In the genomic region with DNA sequence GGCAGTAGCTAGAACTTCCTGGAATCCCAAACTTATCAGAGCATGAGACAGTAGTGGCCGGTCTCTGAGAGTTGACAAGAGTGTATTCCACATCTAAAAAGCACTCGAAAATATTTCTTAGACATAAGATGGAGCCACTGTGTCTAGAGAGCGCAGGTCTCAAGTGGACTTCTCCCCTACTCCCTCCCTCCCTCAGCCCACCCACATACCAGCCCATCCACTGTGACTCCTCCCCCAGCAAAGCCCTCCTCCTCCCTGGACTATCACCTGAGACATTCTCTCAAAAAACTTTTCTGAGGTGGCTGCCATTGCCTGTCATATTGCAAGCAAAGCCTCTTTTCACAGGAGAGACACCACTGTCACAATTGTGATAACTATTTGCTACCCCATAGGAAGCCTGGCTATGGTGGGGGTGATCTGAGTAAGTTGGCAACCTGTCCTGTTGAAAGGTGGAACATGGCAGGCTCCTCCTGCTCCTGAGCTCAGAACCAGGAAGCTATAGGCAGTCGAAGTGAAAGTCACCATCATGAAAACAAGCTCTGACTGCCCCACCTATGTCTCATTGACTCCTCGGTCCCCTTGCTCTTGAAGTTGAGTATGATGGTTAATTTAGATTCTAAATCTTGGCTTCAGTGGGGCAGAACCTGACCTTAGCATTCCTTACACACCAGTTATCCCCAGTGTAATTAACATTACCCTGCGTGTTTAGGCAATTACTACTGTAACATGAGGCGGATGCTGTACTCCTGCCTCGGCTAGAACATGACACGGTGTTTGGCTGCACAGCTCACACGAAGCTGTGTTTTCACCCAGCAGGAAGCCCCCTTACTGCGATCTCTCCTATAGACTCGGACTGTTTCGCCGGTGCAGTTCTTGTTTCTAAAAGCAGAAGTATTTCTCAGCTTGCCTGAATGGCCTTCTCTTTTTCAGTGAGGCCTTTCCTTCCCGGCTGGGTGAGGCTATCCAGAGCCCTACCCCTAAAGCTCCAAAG, we compare ENCODE assay signal across 12 mouse cellular contexts.
DNase-seq lines count a peak whose midpoint lies in the region; ATAC-seq and TF ChIP-seq lines count a peak whose summit lies in the region.
"Had no signal": no experiment of that assay in that cellular context is flagged by ENCODE, and none has a peak within 500 bp of the region (broad histone marks: within the 10 kb centered on the region; RNA-seq: fewer than 3 reads in every experiment).

No protein-coding gene starts in this region.

- dilution Hi-C loops in CH12.LX (cut with MboI; ENCODE audit: extremely low pct_ligation_motif_present, extremely low pct_unique_long_range_greater_than_20kb, low sequenced_read_pairs), result no loop called here

- no peak overlapping the region for H3K4me2 ChIP-seq in hindbrain, postnatal 0 days (ENCODE audit: low read depth, low read length)
- H3K4me2 ChIP-seq in CH12.LX (ENCODE audit: insufficient read depth, low read depth, poor library complexity, severe bottlenecking), result peak overlapping the region; percentile 34
- peak overlapping the region; percentile 17 for H3K4me2 ChIP-seq in embryonic facial prominence, embryonic 14.5 days (ENCODE audit: low read depth, low read length)
- H3K4me2 ChIP-seq in limb, embryonic 14.5 days (replicated peaks; ENCODE audit: low read depth, low read length, severe bottlenecking), result peak overlapping the region; percentile 13
- H3K4me2 ChIP-seq: stomach, embryonic 15.5 days had no signal

- H3K27me3 ChIP-seq in hindbrain, embryonic 10.5 days (ENCODE audit: insufficient read depth, poor library complexity, severe bottlenecking), result no peaks in the 10 kb centered on the region; the same call in 1 of the 2 replicates
- H3K27me3 ChIP-seq in hindbrain, postnatal 0 days (ENCODE audit: insufficient read depth, low read length), result no peaks in the 10 kb centered on the region
- H3K27me3 ChIP-seq in CH12.LX (replicated peaks), result no peaks in the 10 kb centered on the region
- no peaks in the 10 kb centered on the region for H3K27me3 ChIP-seq in embryonic facial prominence, embryonic 14.5 days (replicated peaks; ENCODE audit: control insufficient read depth, insufficient read depth, low read length)
- H3K27me3 ChIP-seq in limb, embryonic 14.5 days (ENCODE audit: control insufficient read depth, insufficient read depth, low read length), result no peaks in the 10 kb centered on the region
- H3K27me3 ChIP-seq: stomach, embryonic 15.5 days had no signal

- H3K9me3 ChIP-seq in hindbrain, embryonic 10.5 days, result no peaks in the 10 kb centered on the region
- no peaks in the 10 kb centered on the region for H3K9me3 ChIP-seq in hindbrain, postnatal 0 days (ENCODE audit: low read length)
- H3K9me3 ChIP-seq in CH12.LX (replicated peaks; ENCODE audit: low read length), result no peaks in the 10 kb centered on the region
- no peaks in the 10 kb centered on the region for H3K9me3 ChIP-seq in embryonic facial prominence, embryonic 14.5 days (ENCODE audit: control insufficient read depth, low read length)
- H3K9me3 ChIP-seq in limb, embryonic 14.5 days (ENCODE audit: control insufficient read depth, low read length), result no peaks in the 10 kb centered on the region
- H3K9me3 ChIP-seq: stomach, embryonic 15.5 days had no signal

- peaks cover 4% of the 10 kb centered on the region; the same call in 1 of the 2 replicates for H3K36me3 ChIP-seq in hindbrain, embryonic 10.5 days
- H3K36me3 ChIP-seq in hindbrain, postnatal 0 days (ENCODE audit: insufficient read depth, low read length), result no peaks in the 10 kb centered on the region
- no peaks in the 10 kb centered on the region for H3K36me3 ChIP-seq in CH12.LX (replicated peaks in 1 of 2; ENCODE audit: control insufficient read depth in 1 of 2, insufficient read depth in 1 of 2, low read length in 1 of 2)
- no peaks in the 10 kb centered on the region for H3K36me3 ChIP-seq in embryonic facial prominence, embryonic 14.5 days (ENCODE audit: control insufficient read depth, insufficient read depth, low read length)
- no peaks in the 10 kb centered on the region for H3K36me3 ChIP-seq in limb, embryonic 14.5 days (ENCODE audit: control insufficient read depth, insufficient read depth, low read length)
- H3K36me3 ChIP-seq: stomach, embryonic 15.5 days had no signal

- TF ChIP-seq EP300 in CH12.LX (IDR thresholded peaks at IDR 0.05; ENCODE audit: low read length), result no peak

- no peak for TF ChIP-seq POLR2A in CH12.LX (IDR thresholded peaks at IDR 0.05; ENCODE audit: low read depth, low read length)
- no peak for TF ChIP-seq POLR2A in limb, embryonic 14.5 days (IDR thresholded peaks at IDR 0.05; ENCODE audit: borderline replicate concordance, extremely low read depth, insufficient read depth, insufficient read length)

- no peak overlapping the region for H3K4me3 ChIP-seq in hindbrain, embryonic 10.5 days
- no peak overlapping the region for H3K4me3 ChIP-seq in hindbrain, postnatal 0 days (ENCODE audit: low read length)
- no peak overlapping the region for H3K4me3 ChIP-seq in CH12.LX (replicated peaks in 1 of 3; ENCODE audit: low read depth in 2 of 3, low read length in 2 of 3, poor library complexity in 1 of 3)
- no peak overlapping the region for H3K4me3 ChIP-seq in embryonic facial prominence, embryonic 14.5 days (ENCODE audit: low read depth, low read length)
- no peak overlapping the region for H3K4me3 ChIP-seq in limb, embryonic 14.5 days (replicated peaks; ENCODE audit: low read length)
- H3K4me3 ChIP-seq: stomach, embryonic 15.5 days had no signal

- ATAC-seq in hindbrain, postnatal 0 days, result no peak
- peak; percentile 67; the same call in 1 of the 2 replicates for ATAC-seq in embryonic facial prominence, embryonic 14.5 days (ENCODE audit: low read depth)
- ATAC-seq in limb, embryonic 14.5 days (ENCODE audit: low FRiP score, low read depth), result no peak

- TF ChIP-seq CTCF in hindbrain, postnatal 0 days (IDR thresholded peaks at IDR 0.05; ENCODE audit: low read depth), result no peak
- TF ChIP-seq CTCF in CH12.LX (conservative IDR thresholded peaks at IDR 0.05 in 1 of 2, IDR thresholded peaks at IDR 0.05 in 1 of 2; ENCODE audit: low read depth in 2 of 2, low read length in 2 of 2), result no peak

- DNase-seq in hindbrain, embryonic 10.5 days (ENCODE audit: low spot score), result peak; percentile 20
- no peak for DNase-seq in hindbrain, postnatal 0 days (ENCODE audit: low spot score)
- peak; percentile 4 for DNase-seq in CH12.LX (ENCODE audit: extremely low read depth)
- DNase-seq in embryonic facial prominence, embryonic 14.5 days (ENCODE audit: low spot score), result peak; percentile 64
- DNase-seq in limb, embryonic 14.5 days (ENCODE audit: low spot score), result no peak
- no peak for DNase-seq in spleen, postnatal 4 days (ENCODE audit: low spot score in 2 of 2)
- DNase-seq in right cerebral cortex, postnatal 10 days (ENCODE audit: low spot score in 2 of 2), result no peak
- no peak for DNase-seq in retina, embryonic 14.5 days (ENCODE audit: low spot score)
- DNase-seq: adrenal gland, adult 2 months; B cell, adult 2 months; heart, postnatal 10 days had no signal

- TF ChIP-seq RAD21 in CH12.LX (IDR thresholded peaks at IDR 0.05; ENCODE audit: low read depth, low read length), result no peak

- WGBS in hindbrain, embryonic 10.5 days, result 58% methylated on average over 15 of the region's 15 CpGs
- 47% methylated on average over 15 of the region's 15 CpGs for WGBS in hindbrain, postnatal 0 days
- 38% methylated on average over 15 of the region's 15 CpGs for WGBS in embryonic facial prominence, embryonic 14.5 days
- 29% methylated on average over 15 of the region's 15 CpGs for WGBS in limb, embryonic 14.5 days

- no peak overlapping the region for H3K9ac ChIP-seq in hindbrain, postnatal 0 days (replicated peaks; ENCODE audit: low read length)
- no peak overlapping the region for H3K9ac ChIP-seq in CH12.LX (ENCODE audit: insufficient read depth, low read depth)
- no peak overlapping the region for H3K9ac ChIP-seq in embryonic facial prominence, embryonic 14.5 days (ENCODE audit: low read depth, low read length)
- no peak overlapping the region for H3K9ac ChIP-seq in limb, embryonic 14.5 days (ENCODE audit: low read depth, low read length, severe bottlenecking)
- H3K9ac ChIP-seq: stomach, embryonic 15.5 days had no signal

- in situ Hi-C loops in CH12.LX (cut with MboI; ENCODE audit: low pct_ligation_motif_present, low pct_unique_long_range_greater_than_20kb, low sequenced_read_pairs), result no loop called here

- H3K4me1 ChIP-seq in hindbrain, embryonic 10.5 days (replicated peaks), result peaks cover 14% of the 10 kb centered on the region
- no peaks in the 10 kb centered on the region for H3K4me1 ChIP-seq in hindbrain, postnatal 0 days (ENCODE audit: insufficient read depth, low read length)
- H3K4me1 ChIP-seq in CH12.LX (ENCODE audit: control insufficient read depth in 1 of 2, insufficient read depth in 2 of 2), result peaks cover 0 to 9% of the 10 kb centered on the region in 2 experiments; a peak in 2 of 4 replicates
- H3K4me1 ChIP-seq in embryonic facial prominence, embryonic 14.5 days (ENCODE audit: control insufficient read depth, insufficient read depth, low read length), result no peaks in the 10 kb centered on the region
- peaks cover 5% of the 10 kb centered on the region; the same call in 1 of the 2 replicates for H3K4me1 ChIP-seq in limb, embryonic 14.5 days (ENCODE audit: control insufficient read depth, insufficient read depth, low read length)
- H3K4me1 ChIP-seq: stomach, embryonic 15.5 days had no signal

- peak overlapping the region; percentile 23; the same call in 1 of the 2 replicates for H3K27ac ChIP-seq in hindbrain, embryonic 10.5 days
- no peak overlapping the region for H3K27ac ChIP-seq in hindbrain, postnatal 0 days
- H3K27ac ChIP-seq in CH12.LX (ENCODE audit: insufficient read depth, low read depth), result no peak overlapping the region
- no peak overlapping the region for H3K27ac ChIP-seq in embryonic facial prominence, embryonic 14.5 days (replicated peaks; ENCODE audit: low read depth, low read length)
- H3K27ac ChIP-seq in limb, embryonic 14.5 days (replicated peaks; ENCODE audit: low read depth, low read length), result no peak overlapping the region
- H3K27ac ChIP-seq: stomach, embryonic 15.5 days had no signal

- no peaks in the 10 kb centered on the region for H3K79me2 ChIP-seq in CH12.LX (replicated peaks; ENCODE audit: control insufficient read depth, extremely low read depth, insufficient read depth, poor library complexity, severe bottlenecking)

TF ChIP-seq in CH12.LX, 34 proteins besides CTCF, POLR2A, EP300 and RAD21:
- no peak for TF ChIP-seq PAX5 (IDR thresholded peaks at IDR 0.05; ENCODE audit: low read length)
- 0 out of 2 replicates have a peak, but pooled peaks have one; percentile 25 for TF ChIP-seq MAX (IDR thresholded peaks at IDR 0.05; ENCODE audit: low read length)

Comparison
In these comparisons a context has a peak if more than half of its experiments do, and no peak if none do; other contexts are left out.
1. DNase-seq: peak in hindbrain, embryonic 10.5 days (single experiment), CH12.LX (single experiment) and embryonic facial prominence, embryonic 14.5 days (single experiment); none in hindbrain, postnatal 0 days (single experiment), limb, embryonic 14.5 days (single experiment), spleen, postnatal 4 days (0 of 2), right cerebral cortex, postnatal 10 days (0 of 2) and retina, embryonic 14.5 days (single experiment).